Mouse (Mus musculus) Patski (cell line): ENCODE data around the gene Sec22b. TPM values are rescaled to one million over a fixed set of nuclear protein-coding genes. Genes with fewer than 3 reads are reported as not detected.

ENCODE experiments used
- ATAC-seq: fragments of 100-300 bp; one replicate; pipeline ENCODE4 v1.8.0; 2021
- CTCF ChIA-PET: fragments of 350-600 bp; sonication (Branson Sonifier 250); formaldehyde crosslinking; loops from one replicate; lab custom pipeline; 2022; ENCODE audit warnings: inconsistent platforms; lab: Charles Lee
- POLR2A ChIA-PET: fragments of 350-600 bp; sonication (Branson Sonifier 250); formaldehyde crosslinking; loops from one replicate; lab custom pipeline; 2022; ENCODE audit warnings: antibody characterized with exemption, inconsistent platforms; lab: Charles Lee
- DNase-seq: peaks from one replicate; pipeline ENCODE4 v3.0.0-alpha.2; 2011; ENCODE audit warnings: low read depth, low spot score
- H3K27me3 ChIP-seq: fragments of 371-371 bp; one replicate; pipeline ENCODE4 v1.5.1; 2021
- CTCF ChIP-seq: fragments of 100-300 bp; IDR thresholded peaks from one replicate; pipeline ENCODE4 v1.5.1; 2021
- in situ Hi-C: fragments of 300-500 bp; cut with MboI; formaldehyde crosslinking; loops from 3 replicates; pipeline ENCODE4 v1.11.1; 2018; ENCODE audit warnings: low pct_unique_long_range_greater_than_20kb, mixed read lengths
- polyA plus RNA-seq: library from polyadenylated mRNA; unstranded; gene quantifications from one replicate; pipeline ENCODE4 v1.2.3, GENCODE M21; 2021

Sec22b gene
- polyA plus RNA-seq, 1 experiment from 2014 or later: 107 TPM

- no peaks in the 10 kb centered on the region for H3K27me3 ChIP-seq
- CTCF ChIA-PET: interaction anchor here (1.0 to 1.4 kb wide), 5 partner anchors 10 to 156 kb away, joined by 3 to 6 read pairs (median 4); no protein-coding TSS in a partner anchor
- no peak for TF ChIP-seq CTCF
- in situ Hi-C loops: no loop called here
- ATAC-seq: no peak
- POLR2A ChIA-PET: interaction anchor here (0.6 kb wide), 2 partner anchors 115 to 416 kb away, joined by 3 read pairs; no protein-coding TSS in a partner anchor
- DNase-seq: no peak
Observed at GRCm38 (mm10) chr3:97898381-97898780, 2.6 kb upstream of the Sec22b start.

DNA sequence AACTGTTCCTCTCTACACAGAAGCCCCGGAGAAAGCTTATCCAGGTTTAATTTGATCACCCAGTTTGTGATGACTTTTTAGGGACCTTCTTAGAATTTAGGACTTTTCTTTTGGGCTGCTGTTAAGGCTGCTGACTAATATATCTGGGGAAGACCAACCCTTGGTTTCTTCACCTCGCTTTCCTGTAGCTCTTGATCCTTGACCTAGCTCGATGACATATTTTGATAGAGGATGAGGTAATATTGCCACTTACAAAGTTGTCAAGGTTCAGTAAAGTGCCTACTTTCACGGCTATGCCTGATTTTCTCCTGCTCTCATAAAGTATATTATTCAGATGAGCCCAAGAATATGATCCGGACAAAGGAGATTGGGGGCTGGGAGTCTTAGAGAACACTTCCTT is 596 bp downstream of the Sec22b start:
- H3K27me3 ChIP-seq: no peaks in the 10 kb centered on the region
- ChIA-PET POLR2A (interaction anchor here (1.0 to 1.3 kb wide), 5 partner anchors 9 to 137 kb away, joined by 3 to 6 read pairs (median 3); partner anchors contain the start of gene Pde4dip), CTCF (interaction anchor here (1.1 to 1.2 kb wide), 4 partner anchors 16 to 160 kb away, joined by 3 read pairs; no protein-coding TSS in a partner anchor)
- ATAC-seq (no peak), DNase-seq (no peak)
- no peak for TF ChIP-seq CTCF
- in situ Hi-C loops: no loop called here

DNA sequence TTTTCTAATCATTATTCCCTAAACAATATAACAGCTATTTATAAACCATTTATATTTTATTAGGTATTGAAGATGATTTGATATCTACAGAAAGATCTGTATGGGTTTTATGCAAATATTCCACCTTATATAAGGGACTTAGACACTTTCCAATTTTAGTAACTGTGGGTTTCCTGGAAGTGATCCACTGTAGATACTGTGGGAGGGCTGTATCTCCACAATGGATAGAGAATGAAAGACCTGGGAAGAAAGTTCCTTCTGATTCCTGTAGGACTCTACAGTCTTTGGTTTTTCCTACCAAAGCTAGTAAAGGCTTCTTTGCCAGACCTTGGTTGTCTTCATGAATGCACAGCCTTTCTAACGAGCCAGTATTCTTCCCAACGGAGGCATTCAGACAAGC is 8.7 kb downstream of the Sec22b start:
- no peaks in the 10 kb centered on the region for H3K27me3 ChIP-seq
- ChIA-PET CTCF (interaction anchor here (1.3 kb wide), 1 partner anchor 26 kb away, joined by 3 read pairs; no protein-coding TSS in a partner anchor), POLR2A (interaction anchor here (0.6 kb wide), 1 partner anchor 25 kb away, joined by 3 read pairs; no protein-coding TSS in a partner anchor)
- ATAC-seq (no peak), DNase-seq (no peak)
- in situ Hi-C loops: loop anchor here (10.0 kb wide), 1 partner anchor 225 kb away; no protein-coding TSS in a partner anchor
- TF ChIP-seq CTCF: no peak

- ATAC-seq (no peak), DNase-seq (no peak)
- in situ Hi-C loops: loop anchor here (10.0 kb wide), 1 partner anchor 224 kb away; no protein-coding TSS in a partner anchor
- CTCF ChIA-PET: no interaction called here
- no peaks in the 10 kb centered on the region for H3K27me3 ChIP-seq
- POLR2A ChIA-PET: interaction anchor here (1.3 kb wide), 1 partner anchor 10 kb away, joined by 3 read pairs; the partner anchor contains the start of gene Sec22b
- TF ChIP-seq CTCF: no peak
Observed at GRCm38 (mm10) chr3:97911093-97911492, 10.1 kb downstream of the Sec22b start.

DNA sequence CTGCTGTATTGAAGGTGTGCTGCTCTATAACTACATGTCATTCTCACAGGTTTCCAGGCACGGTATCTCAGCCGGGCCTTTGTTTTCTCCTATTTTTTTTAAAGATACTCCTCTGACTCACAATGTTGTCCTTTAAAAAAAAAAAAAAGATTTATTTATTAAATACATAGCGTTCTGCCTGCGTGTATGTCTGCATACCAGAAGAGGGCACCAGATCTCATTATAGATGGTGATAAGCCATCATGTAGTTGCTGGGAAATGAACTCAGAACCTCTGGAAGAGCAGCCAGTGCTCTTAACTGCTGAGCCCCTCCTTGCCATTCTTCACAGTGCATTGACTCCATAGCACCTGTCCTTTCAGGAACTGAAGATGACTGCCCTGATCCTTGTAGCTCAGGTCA is 14.1 kb downstream of the Sec22b start:
- ATAC-seq: no peak
- H3K27me3 ChIP-seq: no peaks in the 10 kb centered on the region
- DNase-seq: no peak
- ChIA-PET CTCF (interaction anchor here (1.4 to 2.5 kb wide), 2 partner anchors 311 to 399 kb away, joined by 3 to 8 read pairs; no protein-coding TSS in a partner anchor), POLR2A (interaction anchor here (1.2 kb wide), 1 partner anchor 13 kb away, joined by 3 read pairs; no protein-coding TSS in a partner anchor)
- peak; percentile 76 for TF ChIP-seq CTCF
- in situ Hi-C loops: loop anchor here (10.0 kb wide), 1 partner anchor 220 kb away; no protein-coding TSS in a partner anchor

- ChIA-PET CTCF (interaction anchor here (1.2 kb wide), 1 partner anchor 9 kb away, joined by 4 read pairs; no protein-coding TSS in a partner anchor), POLR2A (no interaction called here)
- in situ Hi-C loops: loop anchor here (10.0 kb wide), 1 partner anchor 216 kb away; no protein-coding TSS in a partner anchor
- no peak for ATAC-seq
- no peak for DNase-seq
- no peak for TF ChIP-seq CTCF
- H3K27me3 ChIP-seq: no peaks in the 10 kb centered on the region
Observed at GRCm38 (mm10) chr3:97918885-97919550, 18.0 kb downstream of the Sec22b start.

- in situ Hi-C loops: loop anchor here (5.0 to 10.0 kb wide), 2 partner anchors 302 to 390 kb away; no protein-coding TSS in a partner anchor
- DNase-seq (no peak), ATAC-seq (no peak)
- ChIA-PET POLR2A (no interaction called here), CTCF (interaction anchor here (0.8 to 7.9 kb wide), 2 partner anchors 255 to 300 kb away, joined by 3 to 63 read pairs; no protein-coding TSS in a partner anchor)
- no peaks in the 10 kb centered on the region for H3K27me3 ChIP-seq
- no peak for TF ChIP-seq CTCF
Observed at GRCm38 (mm10) chr3:97925246-97925645, 24.3 kb downstream of the Sec22b start.

GRCm38 (mm10) chr3:97927322-97927721 is 26.3 kb downstream of the Sec22b start:
- CTCF ChIA-PET: interaction anchor here (0.9 to 7.9 kb wide), 7 partner anchors 9 to 298 kb away, joined by 3 to 63 read pairs (median 4); partner anchors contain the start of gene Sec22b
- H3K27me3 ChIP-seq: no peaks in the 10 kb centered on the region
- no peak for TF ChIP-seq CTCF
- in situ Hi-C loops: loop anchor here (5.0 to 10.0 kb wide), 2 partner anchors 300 to 387 kb away; no protein-coding TSS in a partner anchor
- DNase-seq (no peak), ATAC-seq (no peak)
- POLR2A ChIA-PET: interaction anchor here (1.0 to 1.3 kb wide), 2 partner anchors 12 to 188 kb away, joined by 3 read pairs; no protein-coding TSS in a partner anchor

GRCm38 (mm10) chr3:97928968-97929858 is 28.2 kb downstream of the Sec22b start:
- POLR2A ChIA-PET: interaction anchor here (1.2 kb wide), 1 partner anchor 159 kb away, joined by 4 read pairs; no protein-coding TSS in a partner anchor
- TF ChIP-seq CTCF: peak; percentile 97
- ATAC-seq (peak; percentile 91), DNase-seq (peak; percentile 74)
- CTCF ChIA-PET: interaction anchor here (0.7 to 7.9 kb wide), 7 partner anchors 88 to 296 kb away, joined by 3 to 63 read pairs (median 4); no protein-coding TSS in a partner anchor
- no peaks in the 10 kb centered on the region for H3K27me3 ChIP-seq
- in situ Hi-C loops: loop anchor here (5.0 to 10.0 kb wide), 2 partner anchors 298 to 386 kb away; no protein-coding TSS in a partner anchor
